Mouse (Mus musculus) spleen, adult 2 months (tissue): Measurements from ENCODE around the gene Guca2b.

Source experiments
- CTCF ChIP-seq: fragments of 200-500 bp; IDR thresholded peaks from 2 replicates; pipeline ENCODE4 v1.5.1; 2011; ENCODE audit warnings: mild to moderate bottlenecking, inconsistent platforms; ENCODE audit not compliant: insufficient read depth, insufficient read length, insufficient replicate concordance; ENCODE audit errors: extremely low read depth
- POLR2A ChIP-seq: fragments of 200-500 bp; IDR thresholded peaks from 2 replicates; pipeline ENCODE4 v1.6.1; 2011; ENCODE audit warnings: low read depth, low read length, inconsistent platforms

DNA sequence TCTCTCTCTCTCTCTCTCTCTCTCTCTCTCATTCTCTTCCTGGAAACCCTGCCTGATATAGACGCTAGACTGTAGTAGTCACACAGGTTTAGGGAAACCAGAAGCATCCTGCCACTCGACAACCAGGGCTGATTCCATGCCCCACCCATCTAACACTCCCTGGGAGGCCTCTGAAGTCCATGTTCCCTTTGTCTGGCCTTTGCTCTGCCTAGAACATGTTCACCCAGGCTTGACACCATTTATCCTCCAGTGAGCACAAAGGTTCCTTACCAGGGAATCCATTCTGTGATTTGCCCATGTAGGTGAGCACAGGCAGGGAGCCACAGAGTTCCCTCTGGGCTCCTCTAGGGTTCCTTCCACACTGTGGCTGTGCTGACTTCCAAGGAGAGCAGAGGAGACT is 508 bp downstream of the Guca2b start:
- TF ChIP-seq CTCF (no peak), POLR2A (no peak)
